Mouse (Mus musculus) bone marrow macrophage, adult 2 months (primary cell): ENCODE results near the gene Trove2.

Experiments
- CTCF ChIP-seq: IDR thresholded peaks from 2 replicates; pipeline ENCODE4 v1.5.1; 2012; ENCODE audit warnings: low read depth, mild to moderate bottlenecking, low read length, moderate library complexity
- POLR2A ChIP-seq: IDR thresholded peaks from 2 replicates; pipeline ENCODE4 v1.6.1; 2012; ENCODE audit warnings: mild to moderate bottlenecking, low read depth, low read length, borderline replicate concordance

DNA sequence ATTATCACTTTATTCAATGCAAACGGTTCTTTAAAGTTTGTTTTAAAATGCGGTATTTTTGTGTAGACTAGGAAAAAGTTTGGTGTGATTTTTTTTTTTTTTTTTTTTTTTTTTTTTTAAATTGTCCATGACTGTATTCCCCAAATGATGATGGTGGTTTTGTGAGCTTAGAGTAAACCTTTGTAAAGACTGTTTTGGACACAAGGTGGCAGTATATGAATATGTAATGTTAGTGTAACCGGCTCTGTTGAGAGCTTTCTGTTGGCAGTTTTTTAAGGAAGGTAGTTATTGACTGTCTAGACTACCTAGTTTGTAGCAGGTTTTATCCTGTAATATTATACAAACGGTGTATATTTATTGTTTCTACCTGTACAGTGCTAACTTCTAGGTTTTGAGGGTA, 26.7 kb upstream of the Trove2 start:
- TF ChIP-seq CTCF (no peak), POLR2A (no peak)
